Mouse (Mus musculus): ENCODE results near the gene Ly86. TPM values are rescaled to one million over a fixed set of nuclear protein-coding genes. Genes with fewer than 3 reads are reported as not detected.
A peak's percentile ranks its signal among the peaks of the same experiment; 100 is the strongest.

Ly86 gene
- polyA plus RNA-seq (2015; fragmentation: Nextera tagmentation; extraction: Ambion mirVana) = 14.9 and 17.4 TPM in 2 replicates

- DNase-seq (ENCODE audit: low spot score) = peak; percentile 27
Observed at GRCm38 (mm10) chr13:37344909-37345772, at the start of gene Ly86. Gene Ly86, plus strand, starts transcription at chr13:37345208.

DNA sequence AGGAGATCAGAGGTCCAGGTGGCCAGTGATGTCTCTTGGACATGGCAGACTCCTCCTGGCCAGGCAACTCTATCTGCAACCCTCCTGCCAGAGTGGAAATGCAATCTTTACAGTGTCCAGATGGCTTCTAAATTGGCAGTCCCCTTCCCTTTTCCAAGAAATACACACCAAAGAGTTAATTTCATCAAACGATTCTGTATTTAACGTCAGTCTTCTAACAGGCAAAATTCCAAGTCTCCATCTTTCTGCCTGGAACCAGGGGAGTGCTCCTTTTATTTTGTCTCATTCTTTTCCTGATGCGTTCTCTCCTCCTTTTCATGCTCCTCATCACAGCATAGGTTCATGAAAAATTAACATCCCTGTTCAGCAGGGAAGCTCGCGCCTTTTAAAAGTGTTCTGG, 47.1 kb upstream of the Ly86 start:
- DNase-seq (ENCODE audit: low spot score) = no peak

GRCm38 (mm10) chr13:37298856-37299255, 46.2 kb upstream of the Ly86 start:
- no peak for DNase-seq (ENCODE audit: low spot score)

DNA sequence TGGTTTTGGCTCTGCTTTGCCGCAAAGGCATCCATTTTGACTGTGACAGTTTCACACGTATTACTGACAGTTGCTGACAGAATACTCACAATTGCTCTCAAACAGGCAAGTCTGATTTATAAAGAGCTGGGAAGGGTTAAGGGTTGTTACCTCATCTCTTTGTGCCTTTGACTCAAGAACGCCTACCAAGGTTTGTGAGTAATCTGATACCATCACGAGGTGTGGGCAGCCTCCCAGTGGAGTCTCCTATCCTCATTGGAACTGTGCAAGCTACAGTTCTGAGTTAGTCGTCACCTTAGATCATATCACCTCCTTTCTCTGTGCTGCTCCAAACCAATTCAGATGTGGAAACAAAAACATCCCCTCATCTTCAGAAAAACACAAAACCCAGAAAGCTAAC, 42.1 kb upstream of the Ly86 start:
- no peak for DNase-seq (ENCODE audit: low spot score)

- DNase-seq (ENCODE audit: low spot score) = peak; percentile 71
Observed at GRCm38 (mm10) chr13:37308006-37308405, 37.0 kb upstream of the Ly86 start.

GRCm38 (mm10) chr13:37309296-37309695, 35.7 kb upstream of the Ly86 start:
- DNase-seq (ENCODE audit: low spot score) = no peak

DNA sequence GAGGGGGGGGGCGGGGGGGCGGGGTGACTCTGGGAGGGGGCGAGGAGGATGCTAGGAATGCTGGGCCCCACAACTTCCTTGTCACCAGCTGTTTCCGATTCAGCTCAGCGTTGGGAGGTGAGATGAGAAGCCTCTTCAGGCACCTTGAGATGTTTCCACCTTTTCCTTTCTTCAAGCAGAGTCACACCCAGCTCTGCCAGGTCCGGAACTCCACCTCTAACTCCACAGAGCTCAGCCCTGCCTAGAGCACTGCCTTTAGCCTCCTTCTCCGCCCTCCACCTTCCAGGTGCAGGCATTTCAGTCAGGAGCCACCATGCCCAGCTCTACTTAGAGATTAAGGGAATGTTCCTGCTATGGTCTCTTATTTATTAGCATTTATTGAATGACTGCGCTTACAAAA, 34.7 kb upstream of the Ly86 start:
- peak; percentile 42 for DNase-seq (ENCODE audit: low spot score)

- peak; percentile 26 for DNase-seq (ENCODE audit: low spot score)
Observed at GRCm38 (mm10) chr13:37311555-37312221, 33.3 kb upstream of the Ly86 start.

- DNase-seq (ENCODE audit: low spot score) = peak; percentile 87
Observed at GRCm38 (mm10) chr13:37312222-37312928, 32.6 kb upstream of the Ly86 start.

- DNase-seq (ENCODE audit: low spot score) = no peak
Observed at GRCm38 (mm10) chr13:37312951-37313350, 32.1 kb upstream of the Ly86 start.

GRCm38 (mm10) chr13:37325504-37325903, 19.5 kb upstream of the Ly86 start:
- DNase-seq (ENCODE audit: low spot score) = peak; percentile 81

DNA sequence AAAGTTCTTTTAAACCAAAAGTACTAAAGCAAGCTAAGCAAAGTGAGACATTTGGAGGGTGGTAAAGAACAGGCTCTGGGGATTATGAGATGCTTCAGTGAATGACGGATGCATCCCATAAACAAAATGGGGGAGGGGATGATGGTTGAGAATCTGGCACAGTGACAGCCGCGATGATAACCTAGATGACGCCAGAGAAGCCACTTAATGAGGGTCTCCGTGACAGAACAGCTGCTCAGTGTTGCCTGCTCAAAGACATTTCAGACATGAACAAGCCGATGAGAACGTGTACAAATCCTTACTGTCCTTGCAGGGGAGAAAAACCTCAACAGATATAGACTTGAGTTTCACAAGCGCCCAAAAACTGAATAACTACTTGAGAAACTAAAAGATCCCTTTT, 15.3 kb upstream of the Ly86 start:
- no peak for DNase-seq (ENCODE audit: low spot score)

DNA sequence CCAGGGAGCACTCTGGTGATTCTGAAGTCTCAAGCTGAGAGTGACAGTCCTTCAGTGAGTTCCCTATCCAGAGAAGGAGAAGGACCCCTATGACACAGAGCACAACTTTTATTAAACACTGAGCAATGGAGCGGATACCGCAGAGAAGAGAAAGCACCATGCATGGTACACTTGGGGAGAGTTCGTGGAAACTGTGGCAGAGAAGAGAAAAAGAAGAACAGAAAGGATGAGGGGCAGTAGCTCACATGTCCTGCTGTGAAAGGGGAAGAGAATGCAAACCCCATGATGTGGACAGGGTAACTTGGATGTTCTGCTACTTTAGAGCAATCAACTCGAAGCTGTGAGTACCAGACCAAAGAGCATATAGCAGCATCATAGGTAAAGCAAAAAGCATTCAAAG, 14.0 kb upstream of the Ly86 start:
- no peak for DNase-seq (ENCODE audit: low spot score)

GRCm38 (mm10) chr13:37332779-37333543, 12.0 kb upstream of the Ly86 start:
- no peak for DNase-seq (ENCODE audit: low spot score)

GRCm38 (mm10) chr13:37333544-37333870, 11.5 kb upstream of the Ly86 start:
- no peak for DNase-seq (ENCODE audit: low spot score)

- no peak for DNase-seq (ENCODE audit: low spot score)
Observed at GRCm38 (mm10) chr13:37337269-37337668, 7.7 kb upstream of the Ly86 start.

GRCm38 (mm10) chr13:37337871-37338270, 7.1 kb upstream of the Ly86 start:
- DNase-seq (ENCODE audit: low spot score) = no peak

GRCm38 (mm10) chr13:37342804-37343203, 2.2 kb upstream of the Ly86 start:
- no peak for DNase-seq (ENCODE audit: low spot score)

DNA sequence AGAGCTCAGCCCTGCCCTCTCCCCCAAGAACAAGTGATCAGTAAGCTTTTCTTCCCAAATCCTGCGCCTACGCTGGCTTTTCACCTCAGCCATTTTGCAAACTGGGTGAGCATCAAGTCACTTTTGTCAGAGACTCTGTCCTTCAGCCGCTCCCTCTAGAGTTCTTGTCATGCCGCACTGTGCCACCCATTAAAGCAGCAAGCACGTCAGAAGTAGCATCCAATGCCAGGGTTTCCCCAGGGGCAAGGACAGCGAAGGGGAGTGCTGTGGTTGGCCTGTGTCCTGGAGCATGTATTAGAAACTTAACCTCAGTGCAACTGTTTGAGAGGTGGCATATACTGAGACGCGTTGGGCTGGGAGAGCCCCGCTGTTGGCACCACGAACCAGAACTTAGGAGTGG, 815 bp downstream of the Ly86 start:
- DNase-seq (ENCODE audit: low spot score) = no peak

DNA sequence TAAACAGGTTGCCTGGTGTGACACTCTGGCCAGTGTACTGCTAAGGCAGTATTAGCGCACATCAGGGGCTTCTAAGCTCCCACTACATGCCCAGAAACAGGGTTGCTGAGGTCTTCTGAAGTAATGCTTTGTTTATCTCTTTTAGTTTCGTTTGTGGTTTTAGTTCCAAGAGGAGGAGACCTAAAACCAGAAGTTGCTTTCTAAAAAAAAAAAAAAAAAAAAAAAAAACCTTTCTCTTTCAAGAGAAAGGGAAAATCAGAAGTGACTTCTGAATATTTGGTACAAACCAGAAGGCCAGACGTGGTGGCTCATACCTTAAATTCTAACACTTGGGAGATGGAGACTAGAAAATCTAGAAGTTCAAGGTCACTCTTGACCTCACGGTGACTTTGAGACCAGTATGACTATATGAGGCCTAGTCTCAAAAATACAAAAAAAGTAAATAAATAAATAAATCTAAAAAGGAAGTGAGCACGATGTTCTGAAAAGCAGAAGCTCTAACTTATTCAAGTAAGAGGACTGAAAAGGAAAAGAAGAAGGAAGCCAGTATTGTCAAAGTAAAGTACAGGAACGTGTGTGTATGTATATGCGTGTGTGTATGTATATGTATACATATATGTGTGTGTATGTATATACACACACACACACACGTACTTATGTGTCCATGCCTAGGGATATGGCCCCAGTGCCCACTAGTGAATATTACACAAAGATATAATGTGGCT, 3.0 kb downstream of the Ly86 start:
- DNase-seq (ENCODE audit: low spot score) = no peak

DNA sequence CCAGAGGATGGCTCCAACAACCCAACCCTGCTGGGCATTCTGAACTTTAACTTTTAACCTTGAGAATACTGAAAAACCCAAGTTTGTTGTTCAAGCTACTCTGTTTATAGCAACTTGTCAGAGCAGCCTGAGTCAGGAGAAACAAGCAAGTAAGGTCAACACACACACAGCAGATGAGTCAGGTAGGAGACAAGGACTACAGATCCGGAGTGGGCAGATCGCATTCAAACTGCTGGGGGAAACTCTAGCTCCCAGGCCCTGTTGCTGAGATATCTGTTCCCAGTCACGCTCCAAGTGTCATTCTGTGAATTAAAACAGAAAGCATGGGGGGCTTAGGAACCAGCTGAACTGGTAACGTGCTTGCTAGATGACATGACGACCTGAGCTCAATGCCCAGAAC, 4.0 kb downstream of the Ly86 start:
- no peak for DNase-seq (ENCODE audit: low spot score)

All from thymus, postnatal 0 days (tissue).